Mouse (Mus musculus) thymus, postnatal 4 days (tissue): ENCODE measurements around the gene Olfr608.
"Not testable (repeated sequence)": the region's sequence is repeated elsewhere in the genome, so short reads cannot be mapped to it uniquely, and the experiment has no call there.

Source experiments
- DNase-seq: peaks from one replicate; pipeline ENCODE4 v3.0.0; 2021

The Olfr608 gene

GRCm38 (mm10) chr7:103469577-103469976 is at the start of gene Olfr608:
Gene Olfr608, plus strand, starts transcription at chr7:103469877.
- no peak for DNase-seq

GRCm38 (mm10) chr7:103445339-103445738 is 24.3 kb upstream of the Olfr608 start, which contains the start of gene Olfr605:
Gene Olfr605, minus strand, starts transcription at chr7:103445439.
- no peak for DNase-seq

- no peak for DNase-seq
These were observed 20.9 kb upstream of the Olfr608 start, which contains the start of gene Olfr606 for GRCm38 (mm10) chr7:103448746-103449145. Gene Olfr606, plus strand, starts transcription at chr7:103449046.

GRCm38 (mm10) chr7:103460590-103460989 is 9.1 kb upstream of the Olfr608 start:
- DNase-seq = no peak

GRCm38 (mm10) chr7:103477106-103477505 is 7.4 kb downstream of the Olfr608 start:
- not testable (repeated sequence) for DNase-seq

GRCm38 (mm10) chr7:103497962-103498361 is 28.3 kb downstream of the Olfr608 start, which contains the start of gene Olfr609:
Gene Olfr609, minus strand, starts transcription at chr7:103498062.
- DNase-seq = no peak

GRCm38 (mm10) chr7:103512022-103512421 is 42.3 kb downstream of the Olfr608 start, which contains the start of gene Olfr610:
Gene Olfr610, minus strand, starts transcription at chr7:103512122.
- DNase-seq = no peak

GRCm38 (mm10) chr7:103520746-103521145 is 51.1 kb downstream of the Olfr608 start, which contains the start of gene Olfr611:
Gene Olfr611, minus strand, starts transcription at chr7:103520846.
- DNase-seq = not testable (repeated sequence)
